Mouse (Mus musculus): ENCODE measurements at regions not wholly inside any gene's neighbourhood (a gene's known extent, or its start where the extent isn't known, plus 50 kb on each side); places are given as distances from the start of the nearest gene placed in this dataset.

DNA sequence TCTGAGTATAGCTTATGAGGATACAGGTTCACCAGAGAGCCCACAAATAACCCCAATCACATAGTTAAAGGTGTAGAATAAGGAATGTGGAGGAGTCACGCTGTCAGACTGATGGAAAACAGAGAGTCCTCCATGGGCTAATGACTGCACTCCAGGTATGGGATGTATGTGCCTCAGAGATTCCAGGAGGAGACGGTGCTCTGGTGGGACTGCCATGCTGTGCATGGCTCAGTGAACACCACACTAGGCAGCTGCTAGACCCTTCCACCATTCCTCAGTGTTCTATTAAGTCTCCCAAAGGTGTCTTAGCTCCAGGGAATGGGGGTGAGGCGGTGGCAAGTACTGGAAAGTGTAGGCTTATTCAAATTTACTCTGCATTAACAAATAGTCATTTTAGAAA, 142.0 kb downstream of the Pxdc1 start:
- Histone ChIP-seq H3K4me1 (replicated peaks; ENCODE audit: control insufficient read depth, insufficient read depth, low read length) (no peaks in the 10 kb centered on the region), H3K9me3 (ENCODE audit: control insufficient read depth, low read length) (no peaks in the 10 kb centered on the region), H3K9ac (ENCODE audit: low read depth, low read length) (no peak overlapping the region), H3K27me3 (ENCODE audit: control insufficient read depth, insufficient read depth, low read length) (no peaks in the 10 kb centered on the region), H3K27ac (ENCODE audit: low read depth, low read length) (no peak overlapping the region), H3K4me3 (ENCODE audit: low read depth, low read length) (no peak overlapping the region), H3K36me3 (ENCODE audit: control insufficient read depth, insufficient read depth, low read length) (no peaks in the 10 kb centered on the region), H3K4me2 (replicated peaks; ENCODE audit: low read depth, low read length) (no peak overlapping the region)
- 90% methylated on average over 3 of the region's 3 CpGs for WGBS
- DNase-seq (ENCODE audit: low spot score) (no peak), ATAC-seq (ENCODE audit: low FRiP score) (no peak)

DNA sequence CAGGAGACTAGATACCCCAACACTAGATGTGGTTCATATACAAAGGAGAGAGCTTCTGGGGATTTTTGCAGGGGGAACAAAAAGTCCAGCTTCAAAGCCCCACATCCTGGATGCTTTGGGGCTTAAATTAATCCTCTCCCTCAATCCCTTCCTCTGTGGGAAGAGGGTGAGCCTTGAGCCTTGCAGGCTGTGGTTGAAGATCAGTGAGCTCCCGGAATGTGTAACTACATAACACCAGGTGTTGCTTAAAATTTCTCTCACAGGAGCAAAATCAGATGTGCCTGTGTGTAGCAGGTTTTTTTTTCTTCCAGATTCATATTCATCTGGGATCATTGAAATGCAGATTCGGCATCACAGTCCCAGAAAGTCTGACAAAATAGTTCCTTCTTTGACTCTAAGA, 146.1 kb downstream of the Pxdc1 start:
- Histone ChIP-seq H3K27ac (ENCODE audit: low read depth, low read length) (no peak overlapping the region), H3K4me3 (ENCODE audit: low read depth, low read length) (no peak overlapping the region), H3K27me3 (ENCODE audit: control insufficient read depth, insufficient read depth, low read length) (no peaks in the 10 kb centered on the region), H3K9me3 (ENCODE audit: control insufficient read depth, low read length) (no peaks in the 10 kb centered on the region), H3K4me1 (replicated peaks; ENCODE audit: control insufficient read depth, insufficient read depth, low read length) (no peaks in the 10 kb centered on the region), H3K4me2 (replicated peaks; ENCODE audit: low read depth, low read length) (no peak overlapping the region), H3K36me3 (ENCODE audit: control insufficient read depth, insufficient read depth, low read length) (no peaks in the 10 kb centered on the region), H3K9ac (ENCODE audit: low read depth, low read length) (no peak overlapping the region)
- 82% methylated on average over 2 of the region's 2 CpGs for WGBS
- no peak for ATAC-seq (ENCODE audit: low FRiP score)
- no peak for DNase-seq (ENCODE audit: low spot score)

DNA sequence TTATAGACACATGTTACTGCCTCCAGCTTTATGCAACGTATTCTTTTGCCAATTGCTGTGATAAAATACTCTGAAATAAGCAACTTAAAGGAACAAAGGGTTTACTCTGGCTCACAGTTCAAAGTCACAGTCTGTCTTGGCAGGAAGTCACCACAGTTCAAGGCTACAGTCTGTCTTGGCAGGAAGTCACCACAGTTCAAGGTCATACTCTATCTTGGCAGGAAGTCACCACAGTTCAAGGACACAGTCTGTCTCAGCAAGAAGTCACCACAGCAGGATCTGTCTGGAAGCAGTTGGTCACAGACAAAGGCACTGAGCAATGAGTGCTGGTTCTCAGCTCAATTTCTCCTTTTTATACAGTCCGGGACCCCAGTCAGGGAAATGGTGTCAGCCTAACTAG, 147.4 kb downstream of the Pxdc1 start:
- no peaks in the 10 kb centered on the region for H3K27me3 ChIP-seq (ENCODE audit: control insufficient read depth, insufficient read depth, low read length)
- H3K4me3 ChIP-seq (ENCODE audit: low read depth, low read length), result no peak overlapping the region
- H3K4me1 ChIP-seq (replicated peaks; ENCODE audit: control insufficient read depth, insufficient read depth, low read length), result no peaks in the 10 kb centered on the region
- H3K9ac ChIP-seq (ENCODE audit: low read depth, low read length), result no peak overlapping the region
- H3K9me3 ChIP-seq (ENCODE audit: control insufficient read depth, low read length), result no peaks in the 10 kb centered on the region
- no peak overlapping the region for H3K27ac ChIP-seq (ENCODE audit: low read depth, low read length)
- no peak overlapping the region for H3K4me2 ChIP-seq (replicated peaks; ENCODE audit: low read depth, low read length)
- ATAC-seq (ENCODE audit: low FRiP score) (no peak), DNase-seq (ENCODE audit: low spot score) (no peak)
- WGBS, result 77% methylated on average over 2 of the region's 2 CpGs
- no peaks in the 10 kb centered on the region for H3K36me3 ChIP-seq (ENCODE audit: control insufficient read depth, insufficient read depth, low read length)

DNA sequence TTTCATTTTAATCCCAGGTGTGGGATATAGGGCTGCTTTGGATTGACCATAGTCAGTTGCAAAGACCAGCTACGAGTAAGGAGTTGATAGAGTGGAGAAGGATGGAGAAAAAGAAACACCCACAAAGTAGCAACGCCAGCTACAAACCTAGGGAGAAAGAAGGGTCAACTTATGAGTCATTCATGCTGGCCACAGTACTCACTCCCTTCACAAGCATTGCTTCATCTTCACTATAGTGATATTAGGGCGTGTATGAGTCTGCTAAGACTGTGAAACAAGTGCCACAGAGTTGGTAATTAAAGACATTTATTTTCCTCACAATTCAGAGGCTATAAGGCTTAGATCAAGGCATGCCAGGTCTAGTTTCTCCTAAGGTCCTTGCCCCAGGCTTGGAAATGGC, 148.4 kb downstream of the Pxdc1 start:
- WGBS, result 90% methylated on average over 3 of the region's 3 CpGs
- Histone ChIP-seq H3K27ac (ENCODE audit: low read depth, low read length) (no peak overlapping the region), H3K9ac (ENCODE audit: low read depth, low read length) (no peak overlapping the region), H3K4me1 (replicated peaks; ENCODE audit: control insufficient read depth, insufficient read depth, low read length) (no peaks in the 10 kb centered on the region), H3K4me2 (replicated peaks; ENCODE audit: low read depth, low read length) (no peak overlapping the region), H3K4me3 (ENCODE audit: low read depth, low read length) (no peak overlapping the region), H3K36me3 (ENCODE audit: control insufficient read depth, insufficient read depth, low read length) (no peaks in the 10 kb centered on the region), H3K9me3 (ENCODE audit: control insufficient read depth, low read length) (no peaks in the 10 kb centered on the region), H3K27me3 (ENCODE audit: control insufficient read depth, insufficient read depth, low read length) (no peaks in the 10 kb centered on the region)
- ATAC-seq (ENCODE audit: low FRiP score) (no peak), DNase-seq (ENCODE audit: low spot score) (no peak)

DNA sequence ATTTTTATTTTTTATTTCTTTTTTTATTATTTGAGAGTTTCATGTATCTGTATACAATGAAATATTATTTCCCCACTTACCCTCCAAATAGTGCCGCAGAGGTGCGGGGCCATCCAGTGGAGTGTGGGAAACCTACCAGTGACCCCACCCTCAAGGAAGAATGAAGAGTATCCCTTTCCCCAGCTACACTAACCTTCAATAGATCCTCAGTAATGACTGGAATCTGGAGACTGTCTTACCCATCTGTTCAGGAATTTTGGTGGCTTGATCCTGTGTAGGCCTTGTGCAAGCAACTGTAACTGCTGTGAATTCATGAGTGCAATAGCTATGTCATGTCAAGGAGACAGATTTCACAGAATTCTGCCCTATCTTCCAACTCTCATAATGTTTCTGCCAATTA, 153.9 kb upstream of the Slc22a23 start:
- 97% methylated on average over 2 of the region's 2 CpGs for WGBS
- H3K9me3 ChIP-seq (ENCODE audit: control insufficient read depth, low read length), result no peaks in the 10 kb centered on the region
- ATAC-seq (ENCODE audit: low FRiP score) (no peak), DNase-seq (ENCODE audit: low spot score) (no peak)
- H3K36me3 ChIP-seq (ENCODE audit: control insufficient read depth, insufficient read depth, low read length), result no peaks in the 10 kb centered on the region
- H3K27ac ChIP-seq (ENCODE audit: low read depth, low read length), result no peak overlapping the region
- no peaks in the 10 kb centered on the region for H3K27me3 ChIP-seq (ENCODE audit: control insufficient read depth, insufficient read depth, low read length)
- no peak overlapping the region for H3K9ac ChIP-seq (ENCODE audit: low read depth, low read length)
- H3K4me3 ChIP-seq (ENCODE audit: low read depth, low read length), result no peak overlapping the region
- H3K4me2 ChIP-seq (replicated peaks; ENCODE audit: low read depth, low read length), result no peak overlapping the region
- no peaks in the 10 kb centered on the region for H3K4me1 ChIP-seq (replicated peaks; ENCODE audit: control insufficient read depth, insufficient read depth, low read length)

DNA sequence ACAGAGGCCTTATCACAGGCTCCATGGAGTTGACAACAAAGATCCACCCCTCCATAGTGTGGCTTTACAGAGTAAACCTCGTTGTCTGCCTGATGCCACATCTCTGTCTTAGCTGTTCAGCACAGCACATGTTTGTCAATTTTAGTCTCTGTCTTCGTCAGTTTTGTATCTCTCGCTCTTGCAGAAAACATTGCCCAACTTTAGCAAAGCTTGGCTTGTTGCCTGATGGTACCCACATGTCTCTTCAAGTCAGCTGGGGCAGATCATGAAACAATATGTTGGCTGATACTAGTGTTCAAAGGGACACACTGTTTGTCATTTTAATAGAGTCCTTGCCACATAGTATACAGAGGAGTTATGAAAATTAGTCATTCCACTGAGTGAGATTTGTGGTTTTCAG, 152.7 kb upstream of the Slc22a23 start:
- WGBS, result 92% methylated on average over 3 of the region's 3 CpGs
- no peaks in the 10 kb centered on the region for H3K9me3 ChIP-seq (ENCODE audit: control insufficient read depth, low read length)
- H3K9ac ChIP-seq (ENCODE audit: low read depth, low read length), result no peak overlapping the region
- DNase-seq (ENCODE audit: low spot score), result no peak
- H3K27me3 ChIP-seq (ENCODE audit: control insufficient read depth, insufficient read depth, low read length), result no peaks in the 10 kb centered on the region
- H3K4me3 ChIP-seq (ENCODE audit: low read depth, low read length), result no peak overlapping the region
- no peak overlapping the region for H3K4me2 ChIP-seq (replicated peaks; ENCODE audit: low read depth, low read length)
- no peak overlapping the region for H3K27ac ChIP-seq (ENCODE audit: low read depth, low read length)
- no peaks in the 10 kb centered on the region for H3K4me1 ChIP-seq (replicated peaks; ENCODE audit: control insufficient read depth, insufficient read depth, low read length)
- no peak for ATAC-seq (ENCODE audit: low FRiP score)
- no peaks in the 10 kb centered on the region for H3K36me3 ChIP-seq (ENCODE audit: control insufficient read depth, insufficient read depth, low read length)

DNA sequence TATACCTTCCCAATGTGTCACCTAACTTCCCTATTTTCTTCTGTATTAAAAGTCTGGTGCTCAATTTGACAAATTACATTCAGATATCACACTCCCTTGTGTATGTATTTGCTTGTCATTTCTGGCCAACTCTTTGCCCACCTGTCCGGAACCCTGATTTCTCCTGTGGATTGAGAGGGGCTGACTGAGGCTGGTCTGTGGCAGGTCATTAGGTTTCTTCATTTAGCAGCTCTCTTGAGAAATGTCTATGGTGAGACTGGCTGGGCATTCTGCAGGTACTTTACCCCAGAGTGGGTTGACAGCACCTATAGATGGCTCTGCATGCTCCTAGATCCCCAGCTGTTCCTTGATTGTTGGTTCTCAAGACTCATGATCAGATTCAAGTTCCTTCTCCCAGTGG, 139.8 kb upstream of the Slc22a23 start:
- Histone ChIP-seq H3K9ac (ENCODE audit: low read depth, low read length) (no peak overlapping the region), H3K4me2 (replicated peaks; ENCODE audit: low read depth, low read length) (no peak overlapping the region), H3K36me3 (ENCODE audit: control insufficient read depth, insufficient read depth, low read length) (no peaks in the 10 kb centered on the region), H3K4me3 (ENCODE audit: low read depth, low read length) (no peak overlapping the region), H3K27me3 (ENCODE audit: control insufficient read depth, insufficient read depth, low read length) (no peaks in the 10 kb centered on the region), H3K4me1 (replicated peaks; ENCODE audit: control insufficient read depth, insufficient read depth, low read length) (no peaks in the 10 kb centered on the region), H3K9me3 (ENCODE audit: control insufficient read depth, low read length) (no peaks in the 10 kb centered on the region), H3K27ac (ENCODE audit: low read depth, low read length) (no peak overlapping the region)
- 81% methylated on average over 1 of the region's 1 CpGs for WGBS
- ATAC-seq (ENCODE audit: low FRiP score) (no peak), DNase-seq (ENCODE audit: low spot score) (no peak)

DNA sequence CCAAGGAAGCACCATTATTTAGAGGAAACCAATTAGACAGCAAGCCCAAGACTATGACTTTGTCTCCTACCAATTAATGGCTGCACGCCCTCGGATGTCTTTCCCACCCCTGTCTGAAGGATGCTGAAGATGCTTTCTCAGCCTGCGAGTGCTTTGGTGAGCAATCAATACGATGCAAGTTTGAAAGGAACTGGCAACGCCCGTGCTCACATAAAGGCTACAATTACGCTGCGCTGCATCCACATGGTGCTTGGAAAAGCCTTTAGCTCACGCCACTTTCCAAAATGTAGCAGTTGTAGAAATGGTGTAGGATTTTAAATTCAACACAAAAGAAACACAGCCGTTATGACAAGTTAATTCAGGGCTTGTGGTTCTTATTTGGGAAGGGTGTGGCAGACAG, 136.5 kb upstream of the Slc22a23 start:
- Histone ChIP-seq H3K27ac (ENCODE audit: low read depth, low read length) (no peak overlapping the region), H3K9ac (ENCODE audit: low read depth, low read length) (no peak overlapping the region), H3K36me3 (ENCODE audit: control insufficient read depth, insufficient read depth, low read length) (no peaks in the 10 kb centered on the region), H3K4me3 (ENCODE audit: low read depth, low read length) (no peak overlapping the region), H3K9me3 (ENCODE audit: control insufficient read depth, low read length) (no peaks in the 10 kb centered on the region), H3K27me3 (ENCODE audit: control insufficient read depth, insufficient read depth, low read length) (no peaks in the 10 kb centered on the region), H3K4me1 (replicated peaks; ENCODE audit: control insufficient read depth, insufficient read depth, low read length) (no peaks in the 10 kb centered on the region), H3K4me2 (replicated peaks; ENCODE audit: low read depth, low read length) (no peak overlapping the region)
- WGBS, result 88% methylated on average over 10 of the region's 10 CpGs
- ATAC-seq (ENCODE audit: low FRiP score) (no peak), DNase-seq (ENCODE audit: low spot score) (no peak)

DNA sequence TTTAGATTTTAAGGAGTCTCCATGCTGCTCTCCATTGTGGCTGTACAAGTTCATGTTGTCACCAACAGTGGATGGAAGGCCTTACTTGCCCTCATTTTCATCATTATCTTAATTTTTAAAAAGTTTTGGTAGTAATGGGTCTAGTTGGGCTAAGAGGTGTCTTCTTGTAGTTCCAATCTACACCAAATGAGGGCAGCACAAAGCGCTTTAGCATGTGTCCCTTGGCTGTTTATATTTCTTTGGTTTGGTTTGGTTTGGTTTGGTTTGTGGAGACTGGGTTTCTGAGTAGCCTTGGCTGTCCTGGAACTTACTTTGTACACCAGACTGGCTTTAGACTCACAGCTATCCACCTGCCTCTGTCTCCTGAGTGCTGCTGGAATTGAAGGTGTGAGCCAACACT, 125.4 kb upstream of the Slc22a23 start:
- WGBS, result 82% methylated on average over 1 of the region's 1 CpGs

More for the DNA sequence above, 125.4 kb upstream of the Slc22a23 start:
- H3K27ac ChIP-seq (ENCODE audit: low read depth, low read length), result no peak overlapping the region
- DNase-seq (ENCODE audit: low spot score), result no peak
- no peak overlapping the region for H3K9ac ChIP-seq (ENCODE audit: low read depth, low read length)
- H3K4me3 ChIP-seq (ENCODE audit: low read depth, low read length), result no peak overlapping the region
- H3K4me1 ChIP-seq (replicated peaks; ENCODE audit: control insufficient read depth, insufficient read depth, low read length), result no peaks in the 10 kb centered on the region
- H3K9me3 ChIP-seq (ENCODE audit: control insufficient read depth, low read length), result no peaks in the 10 kb centered on the region
- ATAC-seq (ENCODE audit: low FRiP score), result no peak
- H3K4me2 ChIP-seq (replicated peaks; ENCODE audit: low read depth, low read length), result no peak overlapping the region
- H3K27me3 ChIP-seq (ENCODE audit: control insufficient read depth, insufficient read depth, low read length), result no peaks in the 10 kb centered on the region
- H3K36me3 ChIP-seq (ENCODE audit: control insufficient read depth, insufficient read depth, low read length), result no peaks in the 10 kb centered on the region
